Mouse (Mus musculus) heart, adult 18-20 months (tissue): Measurements from ENCODE around the gene Lamtor5. TPM values are rescaled to one million over a fixed set of nuclear protein-coding genes. Genes with fewer than 3 reads are reported as not detected.

Experiments
- total RNA-seq, 2 experiments: library from RNA; stranded (reverse); gene quantifications; 2 replicates each; pipeline ENCODE4 v1.2.3; 2021

Gene Lamtor5
- total RNA-seq, 2 experiments from 2014 or later: 64.6 to 70.8 TPM

Other genes starting within 250 kb of the Lamtor5 start
- under 1 TPM; 0.22 to 0.64 TPM for gene Kcna3, start 242.7 kb upstream of the Lamtor5 start, total RNA-seq
- 1 to 10 TPM in 1 of 2 experiments, under 1 TPM in 1; 0.92 to 1.2 TPM for gene Kcna2, start 177.7 kb upstream of the Lamtor5 start, total RNA-seq
- gene Kcna10, start 95.8 kb upstream of the Lamtor5 start, total RNA-seq: not detected
- gene Cym, start 57.1 kb upstream of the Lamtor5 start, total RNA-seq: not detected
- not detected for gene A630076J17Rik, start 48.2 kb upstream of the Lamtor5 start, total RNA-seq
- gene Prok1, start 39.2 kb upstream of the Lamtor5 start, total RNA-seq: under 1 TPM in 1 of 2 experiments, not detected in 1; 0.28 TPM
- under 1 TPM; 0.50 to 0.51 TPM for gene Slc16a4, start 12.4 kb downstream of the Lamtor5 start, total RNA-seq
- 10 to 100 TPM; 21.7 to 24.6 TPM for gene Rbm15, start 54.8 kb downstream of the Lamtor5 start, total RNA-seq
- gene Kcnc4, start 180.7 kb downstream of the Lamtor5 start, total RNA-seq: under 1 TPM; 0.17 to 0.23 TPM
- 1 to 10 TPM; 4.1 to 6.9 TPM for gene Slc6a17, start 239.2 kb downstream of the Lamtor5 start, total RNA-seq